Mouse (Mus musculus) hindbrain, embryonic 10.5 days (tissue): ENCODE data around the gene Fthl17c. TPM values are rescaled to one million over a fixed set of nuclear protein-coding genes. Genes with fewer than 3 reads are reported as not detected.
"Not testable (repeated sequence)": the region's sequence is repeated elsewhere in the genome, so short reads cannot be mapped to it uniquely, and the experiment has no call there.

Experiments used
- DNase-seq: peaks from one replicate; pipeline ENCODE4 v3.0.0-alpha.2; 2017; ENCODE audit warnings: low spot score
- H3K27ac ChIP-seq: fragments of 300-500 bp; sonication (generic); 2 replicates; pipeline ENCODE4 v1.5.1; 2016; ENCODE audit warnings: mild to moderate bottlenecking, moderate library complexity
- H3K27me3 ChIP-seq: fragments of 300-500 bp; sonication (generic); 2 replicates; pipeline ENCODE4 v1.6.1; 2016; ENCODE audit warnings: mild to moderate bottlenecking; ENCODE audit not compliant: poor library complexity, insufficient read depth, severe bottlenecking
- H3K36me3 ChIP-seq: fragments of 300-500 bp; sonication (generic); 2 replicates; pipeline ENCODE4 v1.6.1; 2016; ENCODE audit warnings: mild to moderate bottlenecking, moderate library complexity
- H3K4me1 ChIP-seq: fragments of 300-500 bp; sonication (generic); replicated peaks from 2 replicates; pipeline ENCODE4 v1.6.1; 2016; ENCODE audit warnings: mild to moderate bottlenecking
- H3K4me3 ChIP-seq: fragments of 300-500 bp; sonication (generic); 2 replicates; pipeline ENCODE4 v1.5.1; 2016; ENCODE audit warnings: mild to moderate bottlenecking, moderate library complexity
- H3K9me3 ChIP-seq: fragments of 300-500 bp; sonication (generic); 2 replicates; pipeline ENCODE4 v1.6.1; 2016; ENCODE audit warnings: mild to moderate bottlenecking, moderate library complexity
- WGBS: fragments of 180-500 bp; shearing (Covaris S2); methylation state at CpG from one replicate; pipeline ENCODE4 v1.1.7; 2016; 5-methylcytosine and 5-hydroxymethylcytosine counted together
- polyA plus RNA-seq: library from polyadenylated mRNA; unstranded; fragments of >200 nt; fragmentation: Nextera tagmentation; extraction: Ambion mirVana; gene quantifications from 2 replicates; pipeline ENCODE4 v1.2.1, GENCODE M21; 2016

Fthl17c gene
- polyA plus RNA-seq: not detected in 2 replicates

- H3K36me3 ChIP-seq, H3K27ac ChIP-seq, H3K27me3 ChIP-seq, H3K4me1 ChIP-seq, H3K4me3 ChIP-seq, H3K9me3 ChIP-seq, DNase-seq: not testable (repeated sequence)
- WGBS: no CpG with 5 or more reads among the region's 11 CpGs
Measured at GRCm38 (mm10) chrX:8976459-8976858, at the start of gene Fthl17c. TSS of gene Fthl17c (minus strand) at chrX:8976559.

DNA sequence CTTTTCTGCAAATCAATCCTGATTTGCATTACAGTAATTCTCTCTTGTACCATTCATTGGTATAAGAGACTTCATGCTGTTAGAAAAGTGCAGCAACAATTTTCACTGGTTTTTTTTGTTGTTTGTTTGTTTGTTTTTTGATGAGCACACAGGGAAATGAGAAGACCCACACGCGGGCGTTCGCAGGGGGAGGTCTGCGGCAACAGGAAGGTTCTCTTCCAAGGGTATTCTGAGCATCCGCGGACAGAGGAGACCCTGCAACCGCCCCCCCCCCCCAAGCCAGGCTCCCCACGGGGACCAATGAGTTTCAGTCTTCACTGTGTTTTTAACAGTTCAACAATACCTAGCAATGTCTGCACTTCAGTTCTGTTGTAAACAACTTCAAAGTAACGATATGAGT is 43.1 kb upstream of the Fthl17c start:
- no peak overlapping the region for H3K4me3 ChIP-seq
- no peaks in the 10 kb centered on the region for H3K9me3 ChIP-seq
- H3K27ac ChIP-seq: no peak overlapping the region
- 63% methylated on average over 10 of the region's 10 CpGs for WGBS
- no peaks in the 10 kb centered on the region for H3K36me3 ChIP-seq
- H3K4me1 ChIP-seq: no peaks in the 10 kb centered on the region
- DNase-seq: no peak
- H3K27me3 ChIP-seq: no peaks in the 10 kb centered on the region

GRCm38 (mm10) chrX:9016079-9016478 is 39.7 kb upstream of the Fthl17c start:
- 58% methylated on average over 1 of the region's 1 CpGs for WGBS

GRCm38 (mm10) chrX:8986655-8987054 is 10.3 kb upstream of the Fthl17c start, which contains the start of gene Fthl17d:
TSS of gene Fthl17d (minus strand) at chrX:8986755.
- not testable (repeated sequence) for H3K27ac ChIP-seq
- WGBS: no CpG with 5 or more reads among the region's 9 CpGs

More at GRCm38 (mm10) chrX:9016079-9016478, 39.7 kb upstream of the Fthl17c start:
- Histone ChIP-seq H3K27ac (no peak overlapping the region), H3K27me3 (no peaks in the 10 kb centered on the region), H3K9me3 (no peaks in the 10 kb centered on the region), H3K36me3 (no peaks in the 10 kb centered on the region), H3K4me1 (no peaks in the 10 kb centered on the region), H3K4me3 (no peak overlapping the region)
- DNase-seq: no peak

DNA sequence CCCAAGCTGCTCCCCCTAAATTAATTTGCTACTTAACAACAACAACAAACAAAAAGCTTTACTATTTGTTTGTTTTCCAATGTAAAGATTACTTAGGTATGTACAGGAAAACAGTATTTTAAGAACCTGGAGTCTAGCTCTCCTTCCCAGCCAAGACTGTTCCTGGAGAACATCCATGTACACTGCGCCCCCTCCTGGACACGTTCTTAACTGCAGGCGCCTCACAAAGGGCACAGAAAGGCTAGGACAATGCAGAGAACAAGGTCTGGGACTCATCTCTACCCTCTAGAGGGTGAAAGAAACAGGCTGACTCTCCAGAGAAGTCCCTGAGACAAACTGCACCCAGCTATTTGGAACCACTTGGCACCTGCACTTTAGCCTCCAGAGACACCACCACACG is 11.7 kb downstream of the Fthl17c start:
- H3K9me3 ChIP-seq, H3K4me1 ChIP-seq, DNase-seq, H3K27ac ChIP-seq, H3K36me3 ChIP-seq, H3K4me3 ChIP-seq, H3K27me3 ChIP-seq: not testable (repeated sequence)
- WGBS: 40% methylated on average over 4 of the region's 4 CpGs

More at GRCm38 (mm10) chrX:8986655-8987054, 10.3 kb upstream of the Fthl17c start, which contains the start of gene Fthl17d:
- DNase-seq, H3K4me1 ChIP-seq, H3K27me3 ChIP-seq, H3K9me3 ChIP-seq, H3K4me3 ChIP-seq, H3K36me3 ChIP-seq: not testable (repeated sequence)

DNA sequence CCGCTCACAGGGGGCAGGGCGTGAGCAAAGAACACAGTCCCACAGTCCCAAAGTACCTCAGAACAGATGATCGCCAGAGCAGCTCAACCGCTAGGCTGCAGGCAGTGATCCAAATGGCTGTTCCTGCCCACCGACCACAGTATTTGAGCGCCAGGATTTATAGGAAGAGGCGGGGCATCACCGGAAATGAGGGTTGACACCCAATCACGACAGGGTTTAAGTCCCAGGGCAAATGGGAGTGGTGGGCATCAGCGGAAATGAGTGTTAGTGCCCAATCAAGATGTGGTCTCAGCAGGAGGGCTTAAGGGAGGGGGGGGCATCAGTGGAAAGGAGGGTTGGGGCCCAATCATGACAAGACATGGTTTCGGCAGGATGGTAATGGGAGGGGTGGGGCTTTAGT is 13.5 kb downstream of the Fthl17c start, which contains the start of gene Fthl17b:
Gene Fthl17b (minus strand): TSS at position 101 of the 400 bp plus-strand sequence.
- H3K27me3 ChIP-seq, H3K36me3 ChIP-seq, H3K4me3 ChIP-seq, H3K9me3 ChIP-seq, H3K27ac ChIP-seq, H3K4me1 ChIP-seq, DNase-seq: not testable (repeated sequence)
- 95% methylated on average over 4 of the region's 11 CpGs for WGBS

- H3K4me3 ChIP-seq, H3K36me3 ChIP-seq, H3K27me3 ChIP-seq, H3K4me1 ChIP-seq, H3K27ac ChIP-seq, H3K9me3 ChIP-seq: not testable (repeated sequence)
- WGBS: 17% methylated on average over 7 of the region's 7 CpGs
- peak; percentile 79 for DNase-seq
Measured at GRCm38 (mm10) chrX:8948130-8948805, 28.1 kb downstream of the Fthl17c start.

- WGBS: 82% methylated on average over 8 of the region's 8 CpGs
- DNase-seq: no peak
- no peak overlapping the region for H3K27ac ChIP-seq
Measured at GRCm38 (mm10) chrX:8944041-8944440, 32.3 kb downstream of the Fthl17c start.

GRCm38 (mm10) chrX:8927308-8927707 is 49.1 kb downstream of the Fthl17c start:
- WGBS: 50% methylated on average over 4 of the region's 4 CpGs
- Histone ChIP-seq H3K4me3 (no peak overlapping the region), H3K4me1 (no peaks in the 10 kb centered on the region), H3K27ac (no peak overlapping the region), H3K27me3 (no peaks in the 10 kb centered on the region), H3K36me3 (no peaks in the 10 kb centered on the region), H3K9me3 (peaks cover under 1% of the 10 kb centered on the region; the same call in 1 of the 2 replicates)
- DNase-seq: no peak

More at GRCm38 (mm10) chrX:8944041-8944440, 32.3 kb downstream of the Fthl17c start:
- Histone ChIP-seq H3K27me3 (no peaks in the 10 kb centered on the region), H3K9me3 (no peaks in the 10 kb centered on the region), H3K4me3 (no peak overlapping the region), H3K36me3 (no peaks in the 10 kb centered on the region), H3K4me1 (no peaks in the 10 kb centered on the region)

Other genes starting within 250 kb of the Fthl17c start
- gene Ssx9, start 228.1 kb downstream of the Fthl17c start, polyA plus RNA-seq: not detected in 2 replicates
- not detected in 2 replicates for gene Ssxb5, start 172.9 kb downstream of the Fthl17c start, polyA plus RNA-seq
- gene Gm6592, start 132.6 kb downstream of the Fthl17c start, polyA plus RNA-seq: not detected in 2 replicates
- gene Gm5751, start 102.3 kb downstream of the Fthl17c start, polyA plus RNA-seq: not detected in 2 replicates
- 2.9 and 4.7 TPM in 2 replicates for gene B630019K06Rik, start 84.2 kb downstream of the Fthl17c start, polyA plus RNA-seq
- gene Fthl17b, start 13.6 kb downstream of the Fthl17c start, polyA plus RNA-seq: not detected in 2 replicates
- not detected in 2 replicates for gene Fthl17d, start 10.2 kb upstream of the Fthl17c start, polyA plus RNA-seq
- not detected in 2 replicates for gene Fthl17e, start 56.9 kb upstream of the Fthl17c start, polyA plus RNA-seq
- not detected in 2 replicates for gene Fthl17f, start 86.5 kb upstream of the Fthl17c start, polyA plus RNA-seq
- gene 4930402K13Rik, start 128.0 kb upstream of the Fthl17c start, polyA plus RNA-seq: not detected in 2 replicates
- gene Lancl3, start 223.3 kb upstream of the Fthl17c start, polyA plus RNA-seq: 0.55 and 0.91 TPM in 2 replicates